Mouse (Mus musculus) CH12.LX (cell line): ENCODE data around the gene Pde1c.

Experiments used
- CHD1 ChIP-seq: IDR thresholded peaks from 2 replicates; pipeline ENCODE4 v1.6.1; 2012; ENCODE audit warnings: low read depth, low read length, improper control_type of control experiment, inconsistent platforms
- CTCF ChIP-seq, 2 experiments: IDR thresholded peaks in 1 of 2; conservative IDR thresholded peaks in 1 of 2; 2 replicates each; pipeline ENCODE4 v1.5.1; 2011 to 2012; ENCODE audit warnings: low read depth in 2 of 2, low read length in 2 of 2, improper control_type of control experiment in 1 of 2, inconsistent platforms in 1 of 2, mild to moderate bottlenecking in 1 of 2, moderate library complexity in 1 of 2
- EP300 ChIP-seq: IDR thresholded peaks from 2 replicates; pipeline ENCODE4 v1.6.1; 2011; ENCODE audit warnings: low read length, improper control_type of control experiment
- ETS1 ChIP-seq: conservative IDR thresholded peaks from 2 replicates; pipeline ENCODE4 v1.6.1; 2012; ENCODE audit warnings: low read depth, mild to moderate bottlenecking, inconsistent platforms, low read length, improper control_type of control experiment, moderate library complexity
- MAX ChIP-seq: IDR thresholded peaks from 2 replicates; pipeline ENCODE4 v1.6.1; 2011; ENCODE audit warnings: low read length, improper control_type of control experiment
- POLR2A ChIP-seq: IDR thresholded peaks from 2 replicates; pipeline ENCODE4 v1.6.1; 2011; ENCODE audit warnings: low read depth, mild to moderate bottlenecking, improper control_type of control experiment, low read length
- RAD21 ChIP-seq: IDR thresholded peaks from 2 replicates; pipeline ENCODE4 v1.6.1; 2011; ENCODE audit warnings: low read depth, mild to moderate bottlenecking, low read length, improper control_type of control experiment, moderate library complexity
- SIN3A ChIP-seq: IDR thresholded peaks from 2 replicates; pipeline ENCODE4 v1.6.1; 2012; ENCODE audit warnings: low read length, improper control_type of control experiment, inconsistent platforms
- ZKSCAN1 ChIP-seq: IDR thresholded peaks from 2 replicates; pipeline ENCODE4 v1.6.1; 2012; ENCODE audit warnings: low read depth, inconsistent platforms, low read length, improper control_type of control experiment, borderline replicate concordance

- TF ChIP-seq CHD1 (no peak), ETS1 (no peak), POLR2A (no peak), SIN3A (no peak), EP300 (no peak), CTCF (conservative IDR thresholded peaks at IDR 0.05 in 1 of 2, IDR thresholded peaks at IDR 0.05 in 1 of 2; ENCODE audit: low read depth in 2 of 2, low read length in 2 of 2) (no peak), ZKSCAN1 (no peak), RAD21 (no peak), MAX (no peak)
Observed at GRCm38 (mm10) chr6:56271741-56272140, 297.2 kb downstream of the Pde1c start.
